Mouse (Mus musculus) MEL (cell line): Measurements from ENCODE around the gene Acot7. TPM values are rescaled to one million over a fixed set of nuclear protein-coding genes. Genes with fewer than 3 reads are reported as not detected.

ENCODE experiments used
- DNase-seq: peaks from one replicate; pipeline ENCODE4 v3.0.0; 2011; ENCODE audit warnings: low read depth, low spot score
- H3K27ac ChIP-seq: 2 replicates; pipeline ENCODE4 v1.5.1; 2012; ENCODE audit warnings: low read depth, mild to moderate bottlenecking, control low read depth, low read length, moderate library complexity; ENCODE audit not compliant: control insufficient read depth
- H3K27me3 ChIP-seq, 2 experiments: fragments of 150-350 bp in 1 of 2; sonication (generic) in 1 of 2; 2 replicates each; pipeline ENCODE4 v1.6.1; 2012; ENCODE audit warnings: low read length in 2 of 2, mild to moderate bottlenecking in 2 of 2, improper control_type of control experiment in 1 of 2, moderate library complexity in 1 of 2; ENCODE audit not compliant: insufficient read depth in 2 of 2, control insufficient read depth in 1 of 2
- H3K36me3 ChIP-seq, 2 experiments: 2 replicates each; pipeline ENCODE4 v1.6.1; 2012 to 2014; ENCODE audit warnings: low read length in 2 of 2, improper control_type of control experiment in 1 of 2, inconsistent platforms in 1 of 2, mild to moderate bottlenecking in 1 of 2; ENCODE audit not compliant: insufficient read depth in 2 of 2, control insufficient read depth in 1 of 2
- H3K4me1 ChIP-seq, 2 experiments: fragments of 150-350 bp in 1 of 2; sonication (generic) in 1 of 2; 2 replicates each; pipeline ENCODE4 v1.6.1; 2012; ENCODE audit warnings: low read length in 2 of 2, improper control_type of control experiment in 1 of 2, mild to moderate bottlenecking in 1 of 2; ENCODE audit not compliant: insufficient read depth in 2 of 2, control insufficient read depth in 1 of 2
- H3K4me3 ChIP-seq, 2 experiments: fragments of 150-350 bp in 1 of 2; sonication (generic) in 1 of 2; 2 replicates each; pipeline ENCODE4 v1.5.1; 2012; ENCODE audit warnings: low read depth in 2 of 2, low read length in 2 of 2, mild to moderate bottlenecking in 2 of 2, moderate library complexity in 2 of 2, control low read depth in 1 of 2, improper control_type of control experiment in 1 of 2; ENCODE audit not compliant: control insufficient read depth in 1 of 2, insufficient read depth in 1 of 2
- H3K79me2 ChIP-seq: 2 replicates; pipeline ENCODE4 v1.6.1; 2012; ENCODE audit warnings: mild to moderate bottlenecking, low read length, moderate library complexity; ENCODE audit not compliant: control insufficient read depth, poor library complexity, insufficient read depth
- H3K9ac ChIP-seq: 2 replicates; pipeline ENCODE4 v1.6.1; 2012; ENCODE audit warnings: low read depth, mild to moderate bottlenecking, control low read depth, low read length, moderate library complexity; ENCODE audit not compliant: control insufficient read depth, poor library complexity, severe bottlenecking
- H3K9me3 ChIP-seq: fragments of 150-350 bp; sonication (generic); replicated peaks from 2 replicates; pipeline ENCODE4 v1.6.1; 2012; ENCODE audit warnings: mild to moderate bottlenecking, low read length, improper control_type of control experiment, moderate library complexity; ENCODE audit not compliant: insufficient read depth
- CHD2 ChIP-seq: IDR thresholded peaks from 2 replicates; pipeline ENCODE4 v1.6.1; 2011; ENCODE audit warnings: low read length, improper control_type of control experiment
- CTCF ChIP-seq, 3 experiments: IDR thresholded peaks in 2 of 3; conservative IDR thresholded peaks in 1 of 3; 2 replicates each; pipeline ENCODE4 v1.5.1; 2011 to 2012; ENCODE audit warnings: low read length in 3 of 3, low read depth in 2 of 3, mild to moderate bottlenecking in 2 of 3, improper control_type of control experiment in 1 of 3, inconsistent platforms in 1 of 3, mixed read lengths in 1 of 3, moderate library complexity in 1 of 3; ENCODE audit not compliant: control insufficient read depth in 1 of 3, insufficient read depth in 1 of 3, poor library complexity in 1 of 3, severe bottlenecking in 1 of 3
- E2F4 ChIP-seq: IDR thresholded peaks from 2 replicates; pipeline ENCODE4 v1.6.1; 2011; ENCODE audit warnings: low read depth, low read length, improper control_type of control experiment, borderline replicate concordance
- ELF1 ChIP-seq: IDR thresholded peaks from 2 replicates; pipeline ENCODE4 v1.6.1; 2014; ENCODE audit warnings: low read depth, mild to moderate bottlenecking, inconsistent platforms, low read length, improper control_type of control experiment, moderate library complexity
- HCFC1 ChIP-seq: IDR thresholded peaks from 2 replicates; pipeline ENCODE4 v1.6.1; 2012; ENCODE audit warnings: low read depth, mild to moderate bottlenecking, inconsistent platforms, low read length, improper control_type of control experiment, moderate library complexity
- JUND ChIP-seq: IDR thresholded peaks from 2 replicates; pipeline ENCODE4 v1.6.1; 2011; ENCODE audit warnings: low read depth, mild to moderate bottlenecking, improper control_type of control experiment, low read length
- MAX ChIP-seq: IDR thresholded peaks from 2 replicates; pipeline ENCODE4 v1.6.1; 2011; ENCODE audit warnings: low read length, improper control_type of control experiment
- NELFE ChIP-seq: IDR thresholded peaks from 2 replicates; pipeline ENCODE4 v1.6.1; 2011; ENCODE audit warnings: low read depth, low read length, improper control_type of control experiment
- POLR2A ChIP-seq, 2 experiments: IDR thresholded peaks; 2 replicates each; pipeline ENCODE4 v1.6.1; 2011 to 2012; ENCODE audit warnings: low read length in 2 of 2, mild to moderate bottlenecking in 2 of 2, control low read depth in 1 of 2, improper control_type of control experiment in 1 of 2, low read depth in 1 of 2, moderate library complexity in 1 of 2; ENCODE audit not compliant: control insufficient read depth in 1 of 2, insufficient read depth in 1 of 2, poor library complexity in 1 of 2
- POLR2AphosphoS5 ChIP-seq: IDR thresholded peaks from 2 replicates; pipeline ENCODE4 v1.6.1; 2012; ENCODE audit warnings: low read depth, borderline replicate concordance, mild to moderate bottlenecking, inconsistent platforms, low read length, moderate library complexity, mixed read lengths
- RAD21 ChIP-seq: IDR thresholded peaks from 2 replicates; pipeline ENCODE4 v1.6.1; 2011; ENCODE audit warnings: mild to moderate bottlenecking, low read depth, low read length, improper control_type of control experiment
- RCOR1 ChIP-seq: IDR thresholded peaks from 2 replicates; pipeline ENCODE4 v1.6.1; 2012; ENCODE audit warnings: low read depth, mild to moderate bottlenecking, inconsistent platforms, low read length, improper control_type of control experiment
- SIN3A ChIP-seq: IDR thresholded peaks from 2 replicates; pipeline ENCODE4 v1.6.1; 2012; ENCODE audit warnings: low read length, improper control_type of control experiment, inconsistent platforms
- SMC3 ChIP-seq: IDR thresholded peaks from 2 replicates; pipeline ENCODE4 v1.6.1; 2011; ENCODE audit warnings: low read depth, low read length, improper control_type of control experiment
- TAL1 ChIP-seq: IDR thresholded peaks from 2 replicates; pipeline ENCODE4 v1.6.1; 2012; ENCODE audit warnings: mild to moderate bottlenecking, inconsistent platforms, low read length, moderate library complexity, mixed read lengths
- TBP ChIP-seq: IDR thresholded peaks from 2 replicates; pipeline ENCODE4 v1.8.0; 2011; ENCODE audit warnings: low read depth, low read length, improper control_type of control experiment
- UBTF ChIP-seq: IDR thresholded peaks from 2 replicates; pipeline ENCODE4 v1.6.1; 2012; ENCODE audit warnings: low read depth, mild to moderate bottlenecking, inconsistent platforms, low read length, improper control_type of control experiment, moderate library complexity, borderline replicate concordance; ENCODE audit not compliant: insufficient read depth
- USF2 ChIP-seq, 2 experiments: IDR thresholded peaks; 2 replicates each; pipeline ENCODE4 v1.6.1; 2011 to 2012; ENCODE audit warnings: improper control_type of control experiment in 2 of 2, low read length in 2 of 2, borderline replicate concordance in 1 of 2, inconsistent platforms in 1 of 2, low read depth in 1 of 2, mild to moderate bottlenecking in 1 of 2; ENCODE audit not compliant: insufficient read depth in 1 of 2
- ZC3H11A ChIP-seq: IDR thresholded peaks from 2 replicates; pipeline ENCODE4 v1.6.1; 2012; ENCODE audit warnings: low read depth, mild to moderate bottlenecking, inconsistent platforms, low read length, improper control_type of control experiment
- ZMIZ1 ChIP-seq: IDR thresholded peaks from 2 replicates; pipeline ENCODE4 v1.6.1; 2012; ENCODE audit warnings: low read depth, mild to moderate bottlenecking, inconsistent platforms, low read length, improper control_type of control experiment, moderate library complexity
- ZNF384 ChIP-seq: IDR thresholded peaks from 2 replicates; pipeline ENCODE4 v1.6.1; 2012; ENCODE audit warnings: low read depth, mild to moderate bottlenecking, inconsistent platforms, low read length, improper control_type of control experiment
- polyA plus RNA-seq, 2 experiments: library from polyadenylated mRNA; stranded (reverse) in 1 of 2; unstranded in 1 of 2; fragments of >175 nt in 1 of 2; fragments of >200 nt in 1 of 2; gene quantifications; 2 replicates each; pipeline versions ENCODE4 v1.2.1 to v1.2.4; 2012; ENCODE audit warnings: low replicate concordance in 2 of 2, low read depth in 1 of 2; ENCODE audit not compliant: insufficient read length in 2 of 2, insufficient read depth in 1 of 2, missing spikeins in 1 of 2
- total RNA-seq: library from RNA; depleted of rRNA; stranded (reverse); fragments of 300-350 nt; gene quantifications from 2 replicates; pipeline ENCODE4 v1.2.3, GENCODE M21; 2012

Gene Acot7
- total and polyA plus RNA-seq, 3 experiments = 92.7 to 127 TPM; not detected in 1

DNA sequence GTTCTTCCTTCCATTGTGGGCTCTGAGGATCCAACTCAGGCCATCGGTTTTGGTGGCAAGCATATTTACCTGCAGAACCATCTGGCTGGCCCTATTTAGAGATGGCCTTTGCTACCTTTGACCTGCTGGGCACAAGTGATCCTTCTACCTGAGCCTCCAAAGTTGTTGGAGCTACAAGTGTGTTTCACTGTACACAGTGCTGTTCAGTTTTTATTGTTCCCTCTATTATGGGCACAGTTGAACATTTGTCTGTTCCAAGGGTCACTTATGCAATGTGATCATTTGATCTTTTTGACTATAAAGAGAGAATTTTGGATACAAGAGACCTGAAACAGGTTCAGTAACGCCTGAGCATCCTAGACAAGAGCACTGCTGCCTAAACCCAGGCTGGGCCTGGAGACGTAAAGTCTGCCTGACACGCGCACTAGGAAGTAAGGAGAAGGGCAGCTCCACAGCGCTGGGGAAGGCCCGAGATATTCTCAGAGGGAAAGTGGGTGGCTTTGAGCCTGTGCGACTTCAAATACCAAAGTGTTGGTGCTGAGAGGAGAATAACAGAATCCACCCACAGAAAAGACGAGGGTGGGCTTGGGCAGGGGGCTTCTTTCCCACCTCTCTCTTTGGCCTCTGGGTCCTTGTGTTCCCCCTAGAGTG is 65.4 kb downstream of the Acot7 start:
- no peak for DNase-seq
- TF ChIP-seq ELF1 (no peak), RCOR1 (no peak), ZMIZ1 (no peak), MAX (no peak), HCFC1 (no peak), POLR2AphosphoS5 (no peak)
- Histone ChIP-seq H3K4me1 (peaks cover 9 to 18% of the 10 kb centered on the region in 2 experiments; a peak in 3 of 4 replicates), H3K4me3 (no peak overlapping the region), H3K79me2 (no peaks in the 10 kb centered on the region), H3K36me3 (peaks cover 2 to 17% of the 10 kb centered on the region in 2 experiments; a peak in 3 of 4 replicates), H3K9ac (no peak overlapping the region), H3K27me3 (no peaks in the 10 kb centered on the region), H3K9me3 (no peaks in the 10 kb centered on the region), H3K27ac (no peak overlapping the region)

DNA sequence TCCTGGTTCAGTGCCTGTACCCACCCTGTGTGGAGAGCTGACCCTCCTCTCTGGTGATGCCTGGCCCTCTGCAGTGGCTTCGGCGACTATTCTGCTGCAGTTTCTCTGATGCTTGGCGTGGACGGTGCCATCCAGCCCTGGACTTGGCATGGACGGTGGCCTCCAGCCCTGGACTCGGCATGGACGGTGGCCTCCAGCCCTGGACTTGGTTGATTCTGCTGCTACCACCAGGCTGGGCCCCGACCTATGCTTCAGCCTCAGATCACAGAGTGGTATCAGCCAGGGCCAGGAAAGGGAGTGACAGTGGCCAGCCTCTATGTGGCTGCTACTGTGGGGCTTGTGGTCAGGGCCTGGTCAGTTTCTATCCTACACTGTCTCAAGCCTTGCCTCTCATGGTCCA is 66.0 kb downstream of the Acot7 start:
- DNase-seq = no peak
- Histone ChIP-seq H3K27ac (no peak overlapping the region), H3K4me1 (peaks cover 9 to 18% of the 10 kb centered on the region in 2 experiments; a peak in 3 of 4 replicates), H3K27me3 (no peaks in the 10 kb centered on the region), H3K9ac (no peak overlapping the region), H3K9me3 (no peaks in the 10 kb centered on the region), H3K36me3 (peaks cover 2 to 17% of the 10 kb centered on the region in 2 experiments; a peak in 3 of 4 replicates), H3K4me3 (no peak overlapping the region), H3K79me2 (no peaks in the 10 kb centered on the region)
- TF ChIP-seq TAL1 (no peak), MAX (no peak), CTCF (IDR thresholded peaks at IDR 0.05 in 2 of 3, conservative IDR thresholded peaks at IDR 0.05 in 1 of 3; ENCODE audit: control insufficient read depth in 1 of 3, insufficient read depth in 1 of 3, low read depth in 2 of 3, low read length in 3 of 3, poor library complexity in 1 of 3, severe bottlenecking in 1 of 3) (no peak), UBTF (no peak), SIN3A (no peak), JUND (no peak), CHD2 (no peak), ZMIZ1 (no peak), ZC3H11A (no peak), NELFE (no peak), USF2 (IDR thresholded peaks at IDR 0.05; ENCODE audit: borderline replicate concordance in 1 of 2, insufficient read depth in 1 of 2, low read depth in 1 of 2, low read length in 2 of 2) (no peak), RAD21 (no peak), SMC3 (no peak), HCFC1 (no peak), ZNF384 (no peak), E2F4 (no peak), POLR2A (IDR thresholded peaks at IDR 0.05; ENCODE audit: control insufficient read depth in 1 of 2, insufficient read depth in 1 of 2, low read depth in 1 of 2, low read length in 2 of 2, poor library complexity in 1 of 2) (no peak), TBP (no peak), ELF1 (no peak), RCOR1 (no peak)
